In the genomic region with DNA sequence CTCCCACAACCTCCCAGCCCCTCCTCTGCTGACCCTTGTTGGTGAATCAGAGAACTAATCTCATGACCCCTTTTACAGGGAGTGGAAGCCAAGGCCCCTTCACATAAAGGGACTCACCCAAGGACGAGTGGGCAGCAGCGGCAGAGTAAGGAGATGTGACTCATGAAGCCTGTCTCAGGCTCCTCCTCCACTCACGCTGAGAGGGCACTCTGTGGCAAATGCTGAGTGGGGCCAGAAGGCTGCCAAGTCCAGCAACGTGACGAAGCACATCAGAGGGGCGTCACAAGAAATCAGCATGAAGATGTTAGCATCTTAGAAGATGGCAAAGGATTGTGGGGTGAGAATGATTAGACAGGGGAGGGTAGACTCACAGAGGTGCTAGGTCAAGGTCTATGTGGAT, we compare ENCODE assay signal across 21 mouse cellular contexts.
A peak's percentile ranks its signal among the peaks of the same experiment; 100 is the strongest.
DNase-seq lines count a peak whose midpoint lies in the region; ATAC-seq and TF ChIP-seq lines count a peak whose summit lies in the region.
"Had no signal": no experiment of that assay in that cellular context is flagged by ENCODE, and none has a peak within 500 bp of the region (broad histone marks: within the 10 kb centered on the region; RNA-seq: fewer than 3 reads in every experiment).

No protein-coding gene starts in this region.

- ATAC-seq in forebrain, postnatal 0 days = no peak
- ATAC-seq: inflammation-experienced regulatory T-cells, adult 6 months; Patski had no signal

- H3K4me1 ChIP-seq in forebrain, postnatal 0 days (ENCODE audit: insufficient read depth) = no peaks in the 10 kb centered on the region
- H3K4me1 ChIP-seq: embryonic facial prominence, embryonic 12.5 days; hindbrain, embryonic 13.5 days had no signal

- no peak for TF ChIP-seq CTCF in forebrain, postnatal 0 days (IDR thresholded peaks at IDR 0.05; ENCODE audit: low read depth)

- H3K9me3 ChIP-seq in forebrain, postnatal 0 days (ENCODE audit: low read length) = no peaks in the 10 kb centered on the region
- H3K9me3 ChIP-seq: embryonic facial prominence, embryonic 12.5 days; heart, embryonic 12.5 days; hindbrain, embryonic 13.5 days had no signal

- WGBS in forebrain, postnatal 0 days = 84% methylated on average over 6 of the region's 6 CpGs

- no peak overlapping the region for H3K27ac ChIP-seq in forebrain, postnatal 0 days (ENCODE audit: low read depth, low read length)
- H3K27ac ChIP-seq: embryonic facial prominence, embryonic 12.5 days; gastrocnemius, adult 2 months; hindbrain, embryonic 13.5 days; liver, embryonic 14.5 days had no signal

- H3K9ac ChIP-seq in forebrain, postnatal 0 days = no peak overlapping the region
- H3K9ac ChIP-seq: embryonic facial prominence, embryonic 12.5 days; heart, embryonic 12.5 days; hindbrain, embryonic 13.5 days; liver, embryonic 14.5 days had no signal

- H3K4me3 ChIP-seq in forebrain, postnatal 0 days (ENCODE audit: low read depth, low read length) = no peak overlapping the region
- H3K4me3 ChIP-seq: embryonic facial prominence, embryonic 12.5 days; gastrocnemius, adult 2 months; heart, embryonic 12.5 days; hindbrain, embryonic 13.5 days had no signal

- H3K27me3 ChIP-seq in forebrain, postnatal 0 days (ENCODE audit: insufficient read depth, low read length) = no peaks in the 10 kb centered on the region; the same call in 1 of the 2 replicates
- H3K27me3 ChIP-seq: embryonic facial prominence, embryonic 12.5 days; heart, embryonic 12.5 days; hindbrain, embryonic 13.5 days; Patski had no signal

- no peak overlapping the region for H3K4me2 ChIP-seq in forebrain, postnatal 0 days (ENCODE audit: low read depth)
- H3K4me2 ChIP-seq: embryonic facial prominence, embryonic 12.5 days; heart, embryonic 12.5 days; hindbrain, embryonic 13.5 days had no signal

- DNase-seq in ovary, adult 18-20 months (ENCODE audit: low spot score) = peak; percentile 7
- no peak for DNase-seq in ovary, postnatal 10 days (ENCODE audit: low spot score)
- peak; percentile 64 to 67 for DNase-seq in adrenal gland, postnatal 36 days
- peak; percentile 42 for DNase-seq in lung, postnatal 14 days
- DNase-seq in testis, postnatal 10 days (ENCODE audit: low spot score) = no peak
- no peak for DNase-seq in forebrain, postnatal 0 days
- no peak for DNase-seq in urinary bladder, postnatal 4 days (ENCODE audit: low spot score in 2 of 2)
- DNase-seq: cerebellum, adult 11-12 months; cerebellum, postnatal 14 days; gastrocnemius, adult 2 months; kidney, adult 18-20 months; kidney, postnatal 4 days; midbrain, embryonic 14.5 days; thymus, adult 2 months; thymus, postnatal 4 days had no signal

- H3K36me3 ChIP-seq in forebrain, postnatal 0 days (ENCODE audit: insufficient read depth) = no peaks in the 10 kb centered on the region
- H3K36me3 ChIP-seq: embryonic facial prominence, embryonic 12.5 days; heart, embryonic 12.5 days; hindbrain, embryonic 13.5 days had no signal

Comparison
In these comparisons a context has a peak if more than half of its experiments do, and no peak if none do; other contexts are left out.
1. DNase-seq: peak in ovary, adult 18-20 months (single experiment), adrenal gland, postnatal 36 days (2 of 2) and lung, postnatal 14 days (single experiment); none in ovary, postnatal 10 days (single experiment), testis, postnatal 10 days (single experiment), forebrain, postnatal 0 days (single experiment) and urinary bladder, postnatal 4 days (0 of 2).